In genomic region chr6:116189417-116189816, GRCm38 (mm10) we compare ENCODE assay signal across 19 mouse cellular contexts. TPM values are rescaled to one million over a fixed set of nuclear protein-coding genes. Genes with fewer than 3 reads are reported as not detected.
DNase-seq lines count a peak whose midpoint lies in the region; ATAC-seq and TF ChIP-seq lines count a peak whose summit lies in the region.
"Had no signal": no experiment of that assay in that cellular context is flagged by ENCODE, and none has a peak within 500 bp of the region (broad histone marks: within the 10 kb centered on the region; RNA-seq: fewer than 3 reads in every experiment).

No protein-coding gene starts in this region.

- no peak overlapping the region for H3K9ac ChIP-seq in heart, embryonic 11.5 days (ENCODE audit: low read depth, low read length)
- no peak overlapping the region for H3K9ac ChIP-seq in kidney, postnatal 0 days (ENCODE audit: low read depth, low read length)
- no peak overlapping the region for H3K9ac ChIP-seq in midbrain, postnatal 0 days (replicated peaks; ENCODE audit: low read length, poor library complexity, severe bottlenecking)
- H3K9ac ChIP-seq: forebrain, postnatal 0 days; hindbrain, embryonic 12.5 days; midbrain, embryonic 12.5 days had no signal

- no peak for TF ChIP-seq CTCF in kidney, postnatal 0 days (IDR thresholded peaks at IDR 0.05; ENCODE audit: low read depth)
- no peak for TF ChIP-seq CTCF in C2C12 (IDR thresholded peaks at IDR 0.05; ENCODE audit: control insufficient read depth, insufficient read depth, insufficient read length)
- no peak for TF ChIP-seq CTCF in embryonic fibroblast, embryonic 13.5 days (IDR thresholded peaks at IDR 0.05; ENCODE audit: borderline replicate concordance, insufficient read depth, low read length)
- TF ChIP-seq CTCF in midbrain, postnatal 0 days (IDR thresholded peaks at IDR 0.05) = no peak

- H3K4me1 ChIP-seq in heart, embryonic 11.5 days (ENCODE audit: control insufficient read depth, insufficient read depth, low read length) = peaks cover 11% of the 10 kb centered on the region; the same call in 1 of the 2 replicates
- H3K4me1 ChIP-seq in kidney, postnatal 0 days (replicated peaks; ENCODE audit: insufficient read depth, low read length) = peaks cover 4% of the 10 kb centered on the region; the same call in 1 of the 2 replicates
- H3K4me1 ChIP-seq in embryonic fibroblast, embryonic 13.5 days (ENCODE audit: control insufficient read depth, insufficient read depth, low read length) = no peaks in the 10 kb centered on the region; the same call in none of the 2 replicates
- H3K4me1 ChIP-seq in midbrain, postnatal 0 days (ENCODE audit: insufficient read depth, low read length) = 0 out of 2 replicates have a peak, but pooled peaks cover 12% of the 10 kb centered on the region

- TF ChIP-seq POLR2A in embryonic fibroblast, embryonic 13.5 days (IDR thresholded peaks at IDR 0.05; ENCODE audit: low read depth, low read length) = no peak

- H3K9me3 ChIP-seq in heart, embryonic 11.5 days (replicated peaks; ENCODE audit: control insufficient read depth, low read length) = no peaks in the 10 kb centered on the region
- H3K9me3 ChIP-seq in kidney, postnatal 0 days (replicated peaks; ENCODE audit: low read length) = no peaks in the 10 kb centered on the region
- no peaks in the 10 kb centered on the region for H3K9me3 ChIP-seq in midbrain, postnatal 0 days (ENCODE audit: low read length)
- H3K9me3 ChIP-seq: hindbrain, embryonic 12.5 days; midbrain, embryonic 12.5 days had no signal

- H3K4me2 ChIP-seq in heart, embryonic 11.5 days = no peak overlapping the region
- no peak overlapping the region for H3K4me2 ChIP-seq in kidney, postnatal 0 days (ENCODE audit: low read length)
- H3K4me2 ChIP-seq in midbrain, postnatal 0 days (ENCODE audit: low read depth, low read length, poor library complexity, severe bottlenecking) = no peak overlapping the region
- H3K4me2 ChIP-seq: hindbrain, embryonic 12.5 days; midbrain, embryonic 12.5 days had no signal

- H3K4me3 ChIP-seq in heart, embryonic 11.5 days (ENCODE audit: low read depth, low read length) = no peak overlapping the region
- no peak overlapping the region for H3K4me3 ChIP-seq in kidney, postnatal 0 days (replicated peaks; ENCODE audit: low read depth, low read length)
- H3K4me3 ChIP-seq in C2C12 (ENCODE audit: insufficient read depth, poor library complexity, severe bottlenecking) = no peak overlapping the region
- no peak overlapping the region for H3K4me3 ChIP-seq in embryonic fibroblast, embryonic 13.5 days (ENCODE audit: insufficient read depth, low read length)
- no peak overlapping the region for H3K4me3 ChIP-seq in midbrain, postnatal 0 days (ENCODE audit: low read depth, low read length)
- H3K4me3 ChIP-seq: hindbrain, embryonic 12.5 days; midbrain, embryonic 12.5 days had no signal

- H3K36me3 ChIP-seq in heart, embryonic 11.5 days (ENCODE audit: control insufficient read depth, insufficient read depth, low read length) = no peaks in the 10 kb centered on the region
- no peaks in the 10 kb centered on the region for H3K36me3 ChIP-seq in kidney, postnatal 0 days (ENCODE audit: insufficient read depth, low read length)
- H3K36me3 ChIP-seq in C2C12 (ENCODE audit: control insufficient read depth, insufficient read depth) = no peaks in the 10 kb centered on the region
- H3K36me3 ChIP-seq in midbrain, postnatal 0 days (ENCODE audit: insufficient read depth, low read length) = no peaks in the 10 kb centered on the region
- H3K36me3 ChIP-seq: hindbrain, embryonic 12.5 days; midbrain, embryonic 12.5 days had no signal

- H3K27ac ChIP-seq in heart, embryonic 11.5 days (ENCODE audit: low read depth, low read length) = 0 out of 2 replicates have a peak overlapping the region, but pooled peaks have one; percentile 10
- no peak overlapping the region for H3K27ac ChIP-seq in kidney, postnatal 0 days
- peak overlapping the region; percentile 32; the same call in 1 of the 2 replicates for H3K27ac ChIP-seq in embryonic fibroblast, embryonic 13.5 days (ENCODE audit: insufficient read depth, low read length)
- H3K27ac ChIP-seq in midbrain, postnatal 0 days (ENCODE audit: low read depth, low read length) = no peak overlapping the region
- H3K27ac ChIP-seq: hindbrain, embryonic 12.5 days; midbrain, embryonic 12.5 days; stomach, postnatal 0 days had no signal

- H3ac ChIP-seq in C2C12 (ENCODE audit: control insufficient read depth, insufficient read length, low read depth) = no peak overlapping the region

- DNase-seq in heart, postnatal 14 days = no peak
- DNase-seq in kidney, postnatal 0 days (ENCODE audit: low spot score) = peak; percentile 36
- DNase-seq in kidney, postnatal 10 days = no peak
- DNase-seq in midbrain, postnatal 0 days (ENCODE audit: low spot score) = no peak
- DNase-seq in adrenal gland, postnatal 4 days (ENCODE audit: low spot score in 2 of 2) = no peak
- DNase-seq: adrenal gland, postnatal 10 days; cerebellum, adult 8-10 months; cerebellum, postnatal 36 days; forebrain, postnatal 0 days; layer of hippocampus, postnatal 36 days; right cerebral cortex, postnatal 14 days had no signal

- H3K79me2 ChIP-seq in C2C12 (ENCODE audit: control insufficient read depth, insufficient read depth) = peaks cover 69% of the 10 kb centered on the region

- no peaks in the 10 kb centered on the region for H3K27me3 ChIP-seq in heart, embryonic 11.5 days (ENCODE audit: control insufficient read depth, insufficient read depth, low read length)
- H3K27me3 ChIP-seq in kidney, postnatal 0 days (ENCODE audit: insufficient read depth, low read length) = no peaks in the 10 kb centered on the region
- H3K27me3 ChIP-seq in C2C12 (ENCODE audit: control insufficient read depth, insufficient read depth, insufficient read length) = no peaks in the 10 kb centered on the region
- no peaks in the 10 kb centered on the region for H3K27me3 ChIP-seq in midbrain, postnatal 0 days (ENCODE audit: insufficient read depth, low read length)
- H3K27me3 ChIP-seq: hindbrain, embryonic 12.5 days; midbrain, embryonic 12.5 days had no signal

- H3K79me3 ChIP-seq in C2C12 (ENCODE audit: low read depth) = peaks cover 31% of the 10 kb centered on the region

- intact Hi-C loops in heart, postnatal 14 days (cut with DNase I) = no loop called here

- WGBS in heart, embryonic 11.5 days (ENCODE audit: insufficient replicate concordance) = 40% methylated on average over 1 of the region's 1 CpGs
- WGBS in kidney, postnatal 0 days = 63% methylated on average over 1 of the region's 1 CpGs
- 89% methylated on average over 1 of the region's 1 CpGs for WGBS in midbrain, postnatal 0 days

- ATAC-seq in heart, embryonic 11.5 days (replicated peaks; ENCODE audit: insufficient number of reproducible peaks, low FRiP score, low TSS enrichment) = no peak
- ATAC-seq in kidney, postnatal 0 days (replicated peaks; ENCODE audit: low FRiP score, low read depth) = no peak
- ATAC-seq in midbrain, postnatal 0 days (ENCODE audit: low FRiP score) = no peak
- ATAC-seq: activated CD4-positive, CD25-positive, alpha-beta regulatory T cell, adult 4 months; forebrain, postnatal 0 days; intestine, postnatal 0 days had no signal

TF ChIP-seq in C2C12, 6 proteins besides CTCF, POLR2A, EP300 and RAD21:
- TF ChIP-seq MYOD1 (IDR thresholded peaks at IDR 0.05; ENCODE audit: control insufficient read depth, insufficient read length, low read depth) (peak; percentile 29), USF1 (IDR thresholded peaks at IDR 0.05; ENCODE audit: low read depth) (no peak)

RNA-seq across cellular contexts. Expression of gene Tmcc1, which starts 3.9 kb away (rescaled TPM):
- 12.2 and 15.0 TPM in 2 replicates for polyA plus RNA-seq in heart, embryonic 11.5 days (2014; fragmentation: Nextera tagmentation; extraction: Ambion mirVana)
- total RNA-seq in heart, postnatal 14 days (2021) = 10 to 100 TPM; 28.7 to 31.2 TPM
- 6.9 and 7.6 TPM in 2 replicates for polyA plus RNA-seq in kidney, postnatal 0 days (2015; fragmentation: Nextera tagmentation; extraction: Ambion mirVana)
- 11.3 TPM for polyA plus RNA-seq in C2C12 (2012; fragmentation: generic; extraction: Trizol)
- polyA plus RNA-seq in embryonic fibroblast, embryonic 13.5 days (2011; ENCODE audit: insufficient read length, low read depth, missing spikeins) = 22.1 and 22.7 TPM in 2 replicates
- total RNA-seq in midbrain, postnatal 0 days (2014; rRNA removed) = 40.9 and 48.3 TPM in 2 replicates
- polyA plus RNA-seq in midbrain, postnatal 0 days (2015; fragmentation: Nextera tagmentation; extraction: Ambion mirVana) = 11.6 and 11.8 TPM in 2 replicates
- total RNA-seq in adrenal gland, postnatal 4 days (2021) = 10 to 100 TPM; 25.8 to 26.8 TPM

RNA-seq across cellular contexts. Expression of gene Washc2, which starts 18.4 kb away (rescaled TPM):
- 31.1 and 40.2 TPM in 2 replicates for polyA plus RNA-seq in heart, embryonic 11.5 days (2014; fragmentation: Nextera tagmentation; extraction: Ambion mirVana)
- 10 to 100 TPM; 29.8 to 31.9 TPM for total RNA-seq in heart, postnatal 14 days (2021)
- 40.5 and 49.2 TPM in 2 replicates for polyA plus RNA-seq in kidney, postnatal 0 days (2015; fragmentation: Nextera tagmentation; extraction: Ambion mirVana)
- 25.6 TPM for polyA plus RNA-seq in C2C12 (2012; fragmentation: generic; extraction: Trizol)
- polyA plus RNA-seq in embryonic fibroblast, embryonic 13.5 days (2011; ENCODE audit: insufficient read length, low read depth, missing spikeins) = 50.0 and 60.0 TPM in 2 replicates
- 79.5 and 85.2 TPM in 2 replicates for total RNA-seq in midbrain, postnatal 0 days (2014; rRNA removed)
- 65.5 and 68.3 TPM in 2 replicates for polyA plus RNA-seq in midbrain, postnatal 0 days (2015; fragmentation: Nextera tagmentation; extraction: Ambion mirVana)
- total RNA-seq in adrenal gland, postnatal 4 days (2021) = 10 to 100 TPM; 74.4 to 79.6 TPM

Comparison
In these comparisons a context has a peak if more than half of its experiments do, and no peak if none do; other contexts are left out.
1. H3K27ac ChIP-seq: peak in heart, embryonic 11.5 days (single experiment) and embryonic fibroblast, embryonic 13.5 days (single experiment); none in kidney, postnatal 0 days (single experiment) and midbrain, postnatal 0 days (single experiment).